Mouse (Mus musculus): ENCODE measurements around the gene Cyp2r1. TPM values are rescaled to one million over a fixed set of nuclear protein-coding genes. Genes with fewer than 3 reads are reported as not detected.

Cyp2r1 gene
- total RNA-seq (2023) = 10 to 100 TPM; 13.3 to 15.7 TPM

DNA sequence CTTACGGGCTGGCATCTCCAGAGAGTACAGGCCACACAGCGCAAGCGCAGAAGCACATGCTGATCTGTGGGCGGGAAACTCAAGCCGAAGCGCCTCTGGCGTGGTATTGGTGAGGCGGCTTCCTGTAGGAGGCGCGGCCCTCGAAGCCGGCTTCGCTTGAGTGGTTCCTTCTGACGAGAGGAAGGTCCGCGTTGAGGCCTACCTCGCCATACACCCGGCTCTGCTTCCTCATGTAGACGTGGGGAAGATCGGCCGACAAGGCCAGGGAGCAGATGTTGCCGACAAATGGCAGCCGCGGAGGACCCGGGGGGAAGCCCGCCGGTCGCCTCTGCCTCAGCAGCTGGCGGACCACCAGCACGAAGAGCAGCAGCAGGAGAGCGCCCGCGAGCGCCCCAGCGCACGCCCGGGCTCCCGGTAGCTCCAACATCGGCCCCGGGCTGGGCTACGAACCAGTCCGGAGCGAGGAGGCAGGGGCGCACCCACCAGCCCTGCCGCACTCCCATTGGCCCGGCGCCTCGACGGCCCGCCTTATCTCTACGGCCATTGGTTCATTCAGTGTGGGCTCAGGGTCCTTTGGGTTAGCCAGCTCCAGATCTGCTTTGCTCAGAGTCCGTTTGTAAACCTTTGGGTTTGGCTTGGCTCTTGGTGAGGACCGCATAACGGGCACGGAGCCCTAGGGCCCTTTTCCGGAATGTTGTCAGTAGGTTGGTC lies at the start of gene Cyp2r1:
Cyp2r1 (minus strand) TSS at position 442 of the 711 bp plus-strand sequence.

Other genes starting within 250 kb of the Cyp2r1 start
- gene Pde3b, start 147.7 kb downstream of the Cyp2r1 start, total RNA-seq (2023) = 10 to 100 TPM; 33.6 to 65.9 TPM
- gene Calca, start 73.4 kb upstream of the Cyp2r1 start, total RNA-seq (2023) = not detected
- not detected for gene Calcb, start 155.7 kb upstream of the Cyp2r1 start, total RNA-seq (2023)
- gene Insc, start 180.7 kb upstream of the Cyp2r1 start, total RNA-seq (2023) = 10 to 100 TPM in 1 of 2 experiments, 1 to 10 TPM in 1; 7.5 to 12.4 TPM